Mouse (Mus musculus): ENCODE results near the gene Vmn2r107. TPM values are rescaled to one million over a fixed set of nuclear protein-coding genes. Genes with fewer than 3 reads are reported as not detected.

Gene Vmn2r107
- polyA plus RNA-seq (2014; fragmentation: Nextera tagmentation; extraction: Ambion mirVana) = not detected in 2 replicates

DNA sequence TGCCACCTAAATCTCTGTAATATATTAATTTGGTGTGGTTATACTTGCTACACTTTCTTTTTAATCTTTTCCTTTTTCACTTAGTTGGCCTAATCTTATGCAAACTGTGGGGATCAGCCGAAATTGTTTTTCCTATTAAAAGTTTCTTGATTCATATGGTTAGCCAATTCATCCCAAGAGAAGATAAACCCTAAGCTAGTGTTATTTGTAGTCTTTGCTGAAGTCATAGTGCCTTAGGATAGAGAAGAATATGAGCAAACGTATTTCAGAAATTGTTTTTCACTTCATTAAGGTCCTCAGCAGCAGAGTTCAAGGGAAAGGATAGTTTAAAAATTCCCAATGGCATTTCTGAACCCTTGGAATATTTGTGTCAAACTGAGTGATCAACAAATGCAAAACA, at the start of gene Vmn2r107:
TSS of gene Vmn2r107 (plus strand) at position 301 of the 400 bp plus-strand sequence.
- H3K4me2 ChIP-seq = no peak within 1 kb of the TSS
- no peak within 1 kb of the TSS for H3K27ac ChIP-seq (ENCODE audit: low read depth, low read length)
- H3K4me1 ChIP-seq (replicated peaks; ENCODE audit: control insufficient read depth, insufficient read depth, low read length) = no peaks in the 10 kb centered on the region
- WGBS = 54% methylated on average over 2 of the region's 2 CpGs
- H3K36me3 ChIP-seq (ENCODE audit: control insufficient read depth, insufficient read depth, low read length) = no peaks in the 10 kb centered on the region
- ATAC-seq (replicated peaks; ENCODE audit: low FRiP score) (no peak), DNase-seq (ENCODE audit: low spot score) (no peak)
- no peak within 1 kb of the TSS for H3K9ac ChIP-seq (ENCODE audit: low read depth, low read length)
- no peak within 1 kb of the TSS for H3K4me3 ChIP-seq (ENCODE audit: low read depth, low read length)
- H3K9me3 ChIP-seq (ENCODE audit: control insufficient read depth, low read length) = no peaks in the 10 kb centered on the region
- no peaks in the 10 kb centered on the region for H3K27me3 ChIP-seq (replicated peaks; ENCODE audit: control insufficient read depth, insufficient read depth, low read length)

- Histone ChIP-seq H3K27me3 (replicated peaks; ENCODE audit: control insufficient read depth, insufficient read depth, low read length) (no peaks in the 10 kb centered on the region), H3K4me3 (ENCODE audit: low read depth, low read length) (no peak overlapping the region), H3K9ac (ENCODE audit: low read depth, low read length) (no peak overlapping the region), H3K9me3 (ENCODE audit: control insufficient read depth, low read length) (no peaks in the 10 kb centered on the region), H3K4me2 (no peak overlapping the region), H3K4me1 (replicated peaks; ENCODE audit: control insufficient read depth, insufficient read depth, low read length) (no peaks in the 10 kb centered on the region), H3K27ac (ENCODE audit: low read depth, low read length) (no peak overlapping the region), H3K36me3 (ENCODE audit: control insufficient read depth, insufficient read depth, low read length) (no peaks in the 10 kb centered on the region)
- DNase-seq (ENCODE audit: low spot score) = no peak
- no peak for ATAC-seq (replicated peaks; ENCODE audit: low FRiP score)
- 83% methylated on average over 1 of the region's 1 CpGs for WGBS
Observed at GRCm38 (mm10) chr17:20305790-20306189, 39.3 kb upstream of the Vmn2r107 start.

GRCm38 (mm10) chr17:20399105-20399504, 54.1 kb downstream of the Vmn2r107 start:
- Histone ChIP-seq H3K9ac (ENCODE audit: low read depth, low read length) (no peak overlapping the region), H3K4me1 (replicated peaks; ENCODE audit: control insufficient read depth, insufficient read depth, low read length) (no peaks in the 10 kb centered on the region), H3K4me2 (no peak overlapping the region), H3K4me3 (ENCODE audit: low read depth, low read length) (no peak overlapping the region), H3K27me3 (replicated peaks; ENCODE audit: control insufficient read depth, insufficient read depth, low read length) (no peaks in the 10 kb centered on the region), H3K36me3 (ENCODE audit: control insufficient read depth, insufficient read depth, low read length) (no peaks in the 10 kb centered on the region), H3K27ac (ENCODE audit: low read depth, low read length) (no peak overlapping the region), H3K9me3 (ENCODE audit: control insufficient read depth, low read length) (peaks cover 12% of the 10 kb centered on the region; the same call in 1 of the 2 replicates)
- WGBS = 30% methylated on average over 2 of the region's 2 CpGs
- ATAC-seq (replicated peaks; ENCODE audit: low FRiP score) (no peak), DNase-seq (ENCODE audit: low spot score) (no peak)

DNA sequence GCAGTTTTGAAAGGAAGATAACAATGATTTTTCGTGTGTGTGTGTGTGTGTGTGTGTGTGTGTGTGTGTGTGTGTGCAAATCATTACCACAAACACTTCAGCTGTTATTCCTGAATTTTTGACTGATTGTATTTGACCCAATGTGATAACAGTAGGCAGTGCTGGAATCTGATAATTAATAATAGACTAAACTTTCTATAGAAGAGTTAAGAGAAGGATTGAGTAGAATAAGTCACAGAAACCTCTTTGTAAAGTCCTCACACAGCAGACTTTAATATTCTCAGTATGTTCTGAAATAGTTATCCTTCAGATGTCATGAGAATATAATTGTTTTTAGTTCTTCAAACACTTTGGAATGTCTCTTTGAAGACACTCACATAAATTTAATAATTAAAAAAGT, 68.8 kb downstream of the Vmn2r107 start, which contains the start of gene Vmn1r224:
TSS of gene Vmn1r224 (plus strand) at position 301 of the 400 bp plus-strand sequence.
- no peak within 1 kb of the TSS for H3K4me3 ChIP-seq (ENCODE audit: low read depth, low read length)
- no peaks in the 10 kb centered on the region for H3K4me1 ChIP-seq (replicated peaks; ENCODE audit: control insufficient read depth, insufficient read depth, low read length)
- peaks cover 4% of the 10 kb centered on the region; the same call in 1 of the 2 replicates for H3K9me3 ChIP-seq (ENCODE audit: control insufficient read depth, low read length)
- ATAC-seq (replicated peaks; ENCODE audit: low FRiP score) (no peak), DNase-seq (ENCODE audit: low spot score) (no peak)
- no peaks in the 10 kb centered on the region for H3K36me3 ChIP-seq (ENCODE audit: control insufficient read depth, insufficient read depth, low read length)
- H3K27me3 ChIP-seq (replicated peaks; ENCODE audit: control insufficient read depth, insufficient read depth, low read length) = no peaks in the 10 kb centered on the region
- 30% methylated on average over 1 of the region's 1 CpGs for whole genome bisulfite sequencing
- H3K9ac ChIP-seq (ENCODE audit: low read depth, low read length) = no peak within 1 kb of the TSS
- H3K27ac ChIP-seq (ENCODE audit: low read depth, low read length) = no peak within 1 kb of the TSS
- no peak within 1 kb of the TSS for H3K4me2 ChIP-seq

Other genes starting within 250 kb of the Vmn2r107 start
- not detected in 2 replicates for gene Fpr-rs7, start 231.0 kb upstream of the Vmn2r107 start, polyA plus RNA-seq (2014; fragmentation: Nextera tagmentation; extraction: Ambion mirVana)
- gene Fpr-rs6, start 162.1 kb upstream of the Vmn2r107 start, polyA plus RNA-seq (2014; fragmentation: Nextera tagmentation; extraction: Ambion mirVana) = not detected in 2 replicates
- not detected in 2 replicates for gene Vmn2r105, start 110.2 kb upstream of the Vmn2r107 start, polyA plus RNA-seq (2014; fragmentation: Nextera tagmentation; extraction: Ambion mirVana)
- not detected in 2 replicates for gene Vmn2r106, start 59.7 kb upstream of the Vmn2r107 start, polyA plus RNA-seq (2014; fragmentation: Nextera tagmentation; extraction: Ambion mirVana)
- not detected in 2 replicates for gene Vmn1r224, start 68.9 kb downstream of the Vmn2r107 start, polyA plus RNA-seq (2014; fragmentation: Nextera tagmentation; extraction: Ambion mirVana)
- not detected in 2 replicates for gene Vmn2r108, start 136.1 kb downstream of the Vmn2r107 start, polyA plus RNA-seq (2014; fragmentation: Nextera tagmentation; extraction: Ambion mirVana)
- gene Vmn1r225, start 152.9 kb downstream of the Vmn2r107 start, polyA plus RNA-seq (2014; fragmentation: Nextera tagmentation; extraction: Ambion mirVana) = not detected in 2 replicates
- not detected in 2 replicates for gene Vmn2r109, start 219.5 kb downstream of the Vmn2r107 start, polyA plus RNA-seq (2014; fragmentation: Nextera tagmentation; extraction: Ambion mirVana)